Comparison of ENCODE assay signal across 15 mouse cellular contexts in the genomic region with DNA sequence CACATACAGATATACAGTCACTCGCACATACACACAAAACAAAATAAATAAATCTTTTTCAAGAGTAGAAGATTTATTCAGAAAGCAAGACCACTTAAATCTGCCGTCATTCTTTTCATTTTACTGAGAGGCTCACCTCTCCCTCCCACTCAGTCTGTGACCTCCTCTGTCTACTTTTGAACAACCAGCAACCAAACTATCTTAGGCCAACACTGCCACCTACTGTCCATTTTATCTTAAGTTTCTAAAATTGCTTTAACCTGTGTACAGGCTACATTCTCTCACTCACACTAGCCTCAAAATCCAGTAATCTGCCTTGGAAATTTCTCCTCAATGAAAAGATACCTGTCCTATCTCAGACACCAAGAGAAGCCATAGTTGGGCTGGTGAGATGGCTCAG. TPM values are rescaled to one million over a fixed set of nuclear protein-coding genes. Genes with fewer than 3 reads are reported as not detected.
A peak's percentile ranks its signal among the peaks of the same experiment; 100 is the strongest.
DNase-seq lines count a peak whose midpoint lies in the region; ATAC-seq and TF ChIP-seq lines count a peak whose summit lies in the region.
"Had no signal": no experiment of that assay in that cellular context is flagged by ENCODE, and none has a peak within 500 bp of the region (broad histone marks: within the 10 kb centered on the region; RNA-seq: fewer than 3 reads in every experiment).

No protein-coding gene starts in this region.

- no peak overlapping the region for H3K4me3 ChIP-seq in E14TG2a.4 (replicated peaks; ENCODE audit: low read length)
- H3K4me3 ChIP-seq in kidney, adult 2 months (ENCODE audit: insufficient read depth, low read depth, low read length) = no peak overlapping the region
- H3K4me3 ChIP-seq: embryonic facial prominence, embryonic 15.5 days; heart, embryonic 12.5 days; neural tube, embryonic 13.5 days had no signal

- peak; percentile 41 for TF ChIP-seq CTCF in E14TG2a.4 (conservative IDR thresholded peaks at IDR 0.05; ENCODE audit: low read length)
- TF ChIP-seq CTCF in kidney, adult 2 months (conservative IDR thresholded peaks at IDR 0.05; ENCODE audit: insufficient read depth, insufficient read length, low read depth, low read length) = no peak

- no peak overlapping the region for H3K27ac ChIP-seq in kidney, adult 2 months (ENCODE audit: insufficient read depth, low read depth, low read length)
- H3K27ac ChIP-seq: embryonic facial prominence, embryonic 15.5 days; neural tube, embryonic 13.5 days had no signal

- no peaks in the 10 kb centered on the region for H3K27me3 ChIP-seq in E14TG2a.4 (ENCODE audit: insufficient read depth, low read length)
- no peaks in the 10 kb centered on the region for H3K27me3 ChIP-seq in kidney, adult 2 months (replicated peaks; ENCODE audit: control insufficient read depth, insufficient read depth, low read length)
- H3K27me3 ChIP-seq: embryonic facial prominence, embryonic 15.5 days; heart, embryonic 12.5 days; neural tube, embryonic 13.5 days had no signal

- peaks cover 5% of the 10 kb centered on the region; the same call in 1 of the 2 replicates for H3K9me3 ChIP-seq in E14TG2a.4 (ENCODE audit: low read length)
- H3K9me3 ChIP-seq: neural tube, embryonic 13.5 days had no signal

- 79% methylated on average over 2 of the region's 2 CpGs for whole genome bisulfite sequencing in kidney, adult 2 months

- 0 out of 2 replicates have a peak, but pooled peaks have one; percentile 23 for ATAC-seq in megakaryocyte progenitor cell, adult 5-6 weeks (replicated peaks; ENCODE audit: poor library complexity)
- no peak for ATAC-seq in megakaryocyte, adult 5-6 weeks (ENCODE audit: poor library complexity, severe bottlenecking)
- ATAC-seq: activated CD4-positive, CD25-positive, alpha-beta regulatory T cell, adult 4 months; inflammation-experienced regulatory T-cells, adult 6 months had no signal

- no peak for TF ChIP-seq POLR2A in kidney, adult 2 months (IDR thresholded peaks at IDR 0.05; ENCODE audit: low read depth, low read length)

- DNase-seq in kidney, adult 9 months = peak; percentile 2
- DNase-seq in kidney, adult 8-10 months = no peak
- peak; percentile 85 for DNase-seq in R1 (ENCODE audit: low read depth, low spot score)
- no peak for DNase-seq in kidney, adult 2 months
- DNase-seq in spleen, postnatal 14 days (ENCODE audit: low spot score in 2 of 2) = no peak

- no peaks in the 10 kb centered on the region for H3K4me1 ChIP-seq in E14TG2a.4 (replicated peaks; ENCODE audit: low read depth, low read length)
- no peaks in the 10 kb centered on the region for H3K4me1 ChIP-seq in kidney, adult 2 months (ENCODE audit: control insufficient read depth, insufficient read depth, low read length)
- H3K4me1 ChIP-seq: embryonic facial prominence, embryonic 15.5 days; heart, embryonic 12.5 days; neural tube, embryonic 13.5 days had no signal

- no peaks in the 10 kb centered on the region for H3K36me3 ChIP-seq in E14TG2a.4 (ENCODE audit: insufficient read depth, low read length)
- H3K36me3 ChIP-seq in kidney, adult 2 months (ENCODE audit: control insufficient read depth, insufficient read depth, low read length) = no peaks in the 10 kb centered on the region
- H3K36me3 ChIP-seq: embryonic facial prominence, embryonic 15.5 days; heart, embryonic 12.5 days; neural tube, embryonic 13.5 days had no signal

RNA-seq across cellular contexts. Expression of a gene that starts 31.4 kb away (rescaled TPM):
- total RNA-seq in megakaryocyte progenitor cell, adult 5-6 weeks (2015) = not detected in 2 replicates
- total RNA-seq in megakaryocyte progenitor cell, adult 5-6 weeks (2017) = not detected in 2 replicates
- total RNA-seq in megakaryocyte, adult 5-6 weeks (2015) = not detected in 2 replicates
- total RNA-seq in megakaryocyte, adult 5-6 weeks (2017) = not detected in 2 replicates
- not detected in 2 replicates for polyA plus RNA-seq in kidney, adult 2 months (2012; rRNA removed)
- total RNA-seq: layer of hippocampus, postnatal 14 days; liver, adult 2 months had no signal
- polyA plus RNA-seq: activated CD4-positive, CD25-positive, alpha-beta regulatory T cell, adult 4 months; embryonic facial prominence, embryonic 15.5 days; heart, embryonic 12.5 days; inflammation-experienced regulatory T-cells, adult 6 months; liver, adult 2 months had no signal

RNA-seq across cellular contexts. Expression of a gene that starts 40.8 kb away (rescaled TPM):
- 223 and 249 TPM in 2 replicates for total RNA-seq in megakaryocyte progenitor cell, adult 5-6 weeks (2015)
- 185 and 207 TPM in 2 replicates for total RNA-seq in megakaryocyte progenitor cell, adult 5-6 weeks (2017)
- total RNA-seq in megakaryocyte, adult 5-6 weeks (2015) = 94.5 and 107 TPM in 2 replicates
- 82.4 and 87.4 TPM in 2 replicates for total RNA-seq in megakaryocyte, adult 5-6 weeks (2017)
- 13.5 and 17.7 TPM in 2 replicates for polyA plus RNA-seq in kidney, adult 2 months (2012; rRNA removed)

RNA-seq across cellular contexts. Expression of a gene that starts 41.3 kb away (rescaled TPM):
- 28.3 and 28.4 TPM in 2 replicates for total RNA-seq in megakaryocyte progenitor cell, adult 5-6 weeks (2015)
- total RNA-seq in megakaryocyte progenitor cell, adult 5-6 weeks (2017) = 19.9 and 22.7 TPM in 2 replicates
- 15.9 and 16.1 TPM in 2 replicates for total RNA-seq in megakaryocyte, adult 5-6 weeks (2015)
- 12.8 and 15.0 TPM in 2 replicates for total RNA-seq in megakaryocyte, adult 5-6 weeks (2017)
- 6.9 and 8.1 TPM in 2 replicates for polyA plus RNA-seq in kidney, adult 2 months (2012; rRNA removed)

Comparison
In these comparisons a context has a peak if more than half of its experiments do, and no peak if none do; other contexts are left out.
1. DNase-seq: peak in kidney, adult 9 months (single experiment) and R1 (single experiment); none in kidney, adult 8-10 months (0 of 2), kidney, adult 2 months (single experiment) and spleen, postnatal 14 days (0 of 2).